Mouse (Mus musculus) erythroblast, embryonic 14.5 days (primary cell): ENCODE measurements around the gene Vav2. TPM values are rescaled to one million over a fixed set of nuclear protein-coding genes. Genes with fewer than 3 reads are reported as not detected.

Experiments
- H3K27me3 ChIP-seq: 2 replicates; pipeline ENCODE4 v1.6.1; 2012; ENCODE audit warnings: inconsistent platforms; ENCODE audit not compliant: control insufficient read depth
- H3K36me3 ChIP-seq: 2 replicates; pipeline ENCODE4 v1.6.1; 2012; ENCODE audit warnings: mild to moderate bottlenecking, inconsistent platforms; ENCODE audit not compliant: control insufficient read depth
- H3K4me1 ChIP-seq: 2 replicates; pipeline ENCODE4 v1.6.1; 2012; ENCODE audit warnings: inconsistent platforms; ENCODE audit not compliant: control insufficient read depth
- H3K4me3 ChIP-seq: replicated peaks from 2 replicates; pipeline ENCODE3; 2012; ENCODE audit warnings: moderate library complexity, mild to moderate bottlenecking, inconsistent platforms
- H3K9me3 ChIP-seq: 2 replicates; pipeline ENCODE4 v1.6.1; 2012; ENCODE audit warnings: low read length, inconsistent platforms, mixed read lengths; ENCODE audit not compliant: control insufficient read depth
- GATA1 ChIP-seq: IDR thresholded peaks from 2 replicates; pipeline ENCODE4 v1.6.1; 2012; ENCODE audit warnings: low read length, inconsistent platforms, mixed read lengths
- TAL1 ChIP-seq: IDR thresholded peaks from 3 replicates; pipeline ENCODE4 v1.6.1; 2012; ENCODE audit warnings: low read length, inconsistent platforms, mixed read lengths
- polyA plus RNA-seq: library from polyadenylated mRNA; stranded (reverse); fragments of >175 nt; gene quantifications from 2 replicates; pipeline ENCODE4 v1.2.3, GENCODE M21; 2012

The Vav2 gene
- polyA plus RNA-seq, 1 experiment, result 0.10 TPM

DNA sequence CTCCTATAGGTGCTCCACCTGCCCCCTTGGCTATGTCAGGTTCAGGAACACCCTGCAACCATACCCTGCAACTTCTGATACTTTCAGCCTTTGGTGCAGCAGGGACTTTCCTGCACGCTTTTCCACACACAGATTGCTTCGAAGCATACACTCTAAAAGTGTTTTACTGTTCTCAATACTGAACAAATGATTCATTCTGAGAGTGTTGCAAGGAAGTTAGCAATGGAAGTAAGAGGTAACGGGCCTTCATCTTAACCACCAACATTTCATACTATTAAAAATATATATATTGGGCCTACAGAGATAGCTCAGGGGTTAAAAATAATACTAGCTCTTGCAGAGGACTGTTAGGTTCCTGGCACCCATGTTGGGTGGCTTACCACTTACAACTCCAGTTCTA lies 132.1 kb downstream of the Vav2 start:
- Histone ChIP-seq H3K4me3 (no peak overlapping the region), H3K4me1 (no peaks in the 10 kb centered on the region), H3K27me3 (no peaks in the 10 kb centered on the region), H3K36me3 (peaks cover 38% of the 10 kb centered on the region; the same call in 1 of the 2 replicates), H3K9me3 (no peaks in the 10 kb centered on the region)
- no peak for TF ChIP-seq TAL1

DNA sequence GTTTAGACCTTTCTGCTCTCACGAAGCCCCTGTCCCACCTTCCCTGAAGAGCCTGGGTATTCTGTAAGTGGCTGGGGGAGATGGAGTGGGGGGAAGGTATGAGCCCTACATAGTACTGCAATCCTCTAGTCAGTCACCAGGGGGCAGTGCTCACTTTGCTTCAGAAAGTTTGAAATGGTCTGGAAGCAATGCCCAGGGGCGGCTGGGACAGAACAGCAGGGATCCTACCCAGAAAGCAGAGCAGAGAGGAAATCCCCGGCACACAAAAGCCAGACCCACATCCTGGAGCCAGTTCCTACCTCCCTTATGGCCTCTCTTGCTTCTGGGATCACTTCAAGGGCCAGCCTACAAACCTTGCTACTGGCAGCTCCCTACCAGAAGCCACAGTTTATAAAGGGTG lies 137.8 kb downstream of the Vav2 start:
- no peaks in the 10 kb centered on the region for H3K9me3 ChIP-seq
- H3K4me3 ChIP-seq, result no peak overlapping the region
- no peaks in the 10 kb centered on the region for H3K4me1 ChIP-seq
- no peak for TF ChIP-seq GATA1
- no peak for TF ChIP-seq TAL1
- H3K27me3 ChIP-seq, result no peaks in the 10 kb centered on the region
- peaks cover 29% of the 10 kb centered on the region for H3K36me3 ChIP-seq

DNA sequence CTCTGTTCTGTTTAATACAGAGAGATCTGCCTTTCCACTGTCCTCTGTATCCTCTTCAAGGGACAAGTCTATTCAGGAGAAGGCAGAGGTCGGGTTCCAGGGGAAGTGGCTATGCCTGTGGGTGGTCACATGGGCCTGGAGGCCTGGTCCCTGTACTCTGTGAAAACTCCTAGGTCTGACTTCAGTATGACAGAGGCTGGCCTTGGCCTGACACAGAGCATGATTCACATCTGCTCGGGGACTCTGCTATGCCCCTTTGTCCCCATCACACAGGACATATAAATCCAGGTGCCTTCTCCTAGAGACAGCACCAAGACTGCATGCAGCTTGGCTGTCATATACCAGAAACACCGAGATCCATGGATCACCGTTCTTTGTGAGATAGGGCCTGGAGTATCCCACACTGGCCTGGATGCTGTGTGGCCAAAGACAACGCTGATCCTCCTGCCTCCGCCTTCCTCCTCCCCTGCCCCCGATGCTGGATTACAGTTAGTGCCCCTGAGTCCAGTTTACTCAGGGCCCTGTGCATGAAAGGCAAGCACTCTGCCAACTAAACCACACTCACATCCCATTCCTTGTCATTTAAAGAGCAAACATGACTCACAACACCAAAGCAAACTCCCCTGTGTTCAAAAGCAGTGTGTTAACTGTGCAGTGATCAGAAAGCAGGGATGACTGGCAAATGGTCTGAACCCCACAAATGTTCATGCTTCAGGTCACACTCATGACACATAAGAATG lies 139.7 kb downstream of the Vav2 start:
- Histone ChIP-seq H3K4me3 (no peak overlapping the region), H3K36me3 (peaks cover 38% of the 10 kb centered on the region), H3K27me3 (no peaks in the 10 kb centered on the region), H3K9me3 (no peaks in the 10 kb centered on the region), H3K4me1 (no peaks in the 10 kb centered on the region)
- TF ChIP-seq TAL1 (no peak), GATA1 (no peak)

DNA sequence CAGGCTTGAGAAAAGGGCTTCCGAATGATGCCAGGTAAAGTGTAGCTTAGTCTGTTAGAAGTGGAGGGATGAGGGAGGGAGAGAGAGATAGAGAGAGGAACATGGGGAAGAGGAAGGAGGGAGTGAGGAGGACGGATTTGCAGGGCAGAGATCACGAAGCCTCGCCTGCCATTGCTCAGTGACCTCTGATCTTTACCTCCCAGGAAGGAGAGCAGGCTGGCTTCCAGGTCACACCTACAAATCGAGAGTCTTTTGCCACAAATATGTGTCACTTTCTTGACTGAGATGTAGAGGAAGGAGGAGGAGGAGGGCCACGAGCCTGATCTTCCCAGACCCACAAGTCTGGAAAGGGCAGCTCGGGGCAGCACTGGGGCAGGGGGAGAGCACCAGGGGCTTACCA lies 142.4 kb downstream of the Vav2 start:
- Histone ChIP-seq H3K36me3 (peaks cover 28% of the 10 kb centered on the region), H3K4me1 (no peaks in the 10 kb centered on the region), H3K27me3 (no peaks in the 10 kb centered on the region), H3K4me3 (no peak overlapping the region), H3K9me3 (no peaks in the 10 kb centered on the region)
- TF ChIP-seq TAL1 (no peak), GATA1 (no peak)

DNA sequence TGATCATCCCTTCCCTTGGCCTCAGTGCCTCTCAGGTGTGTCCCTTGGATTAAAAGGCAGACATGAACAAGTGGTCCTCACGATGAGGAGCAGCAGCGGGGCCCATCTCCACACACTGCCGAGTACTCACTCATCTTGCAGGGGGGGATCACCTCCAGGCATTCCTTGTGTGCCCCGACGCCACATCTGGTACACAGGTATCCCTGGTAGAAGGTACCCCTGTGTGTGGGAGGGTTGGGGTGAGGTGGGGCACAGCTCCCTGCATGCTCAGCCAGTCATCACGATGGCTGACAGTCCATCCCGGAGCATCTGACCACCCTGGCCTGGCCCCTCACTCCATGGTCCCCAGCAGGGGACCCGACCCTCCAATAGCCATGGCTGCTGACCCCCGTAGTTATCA lies 145.1 kb downstream of the Vav2 start:
- Histone ChIP-seq H3K9me3 (no peaks in the 10 kb centered on the region), H3K4me3 (no peak overlapping the region), H3K36me3 (peaks cover 33% of the 10 kb centered on the region; the same call in 1 of the 2 replicates), H3K27me3 (no peaks in the 10 kb centered on the region), H3K4me1 (no peaks in the 10 kb centered on the region)
- TF ChIP-seq GATA1 (no peak), TAL1 (no peak)

DNA sequence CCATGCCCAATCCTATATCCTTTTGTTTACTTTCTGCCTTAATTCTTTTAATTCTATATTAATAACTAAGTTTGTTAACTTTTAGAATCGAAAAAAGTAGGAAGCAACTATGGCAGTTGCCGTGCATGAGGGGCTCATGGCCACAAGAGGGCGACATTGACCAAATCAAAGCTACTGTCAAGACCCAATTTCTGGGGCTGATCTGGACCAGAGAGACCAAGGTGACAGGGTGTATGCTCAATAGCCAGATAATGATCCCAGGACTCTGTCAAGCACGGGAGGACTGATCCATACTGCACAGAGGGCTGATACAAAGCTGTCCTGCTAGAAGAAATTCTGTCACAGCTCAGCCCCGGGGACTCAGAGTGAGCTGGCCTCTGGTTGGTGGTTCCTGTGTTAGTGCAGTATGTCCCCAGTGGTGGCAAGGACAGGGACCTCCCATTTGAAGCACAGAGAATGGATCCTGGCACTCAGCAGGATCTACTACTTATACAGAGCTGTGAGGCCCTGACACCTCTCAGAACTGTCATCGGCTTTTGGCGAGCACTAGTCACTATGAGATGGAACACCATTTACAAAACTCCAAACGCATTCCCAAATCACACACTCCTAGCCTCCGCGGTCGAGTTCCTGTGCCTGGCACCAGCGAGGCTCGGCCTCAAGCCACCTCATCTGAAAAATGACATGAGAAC lies 145.8 kb downstream of the Vav2 start:
- H3K27me3 ChIP-seq, result no peaks in the 10 kb centered on the region
- no peak for TF ChIP-seq TAL1
- no peak for TF ChIP-seq GATA1
- H3K36me3 ChIP-seq, result peaks cover 37% of the 10 kb centered on the region; the same call in 1 of the 2 replicates
- no peak overlapping the region for H3K4me3 ChIP-seq
- H3K9me3 ChIP-seq, result no peaks in the 10 kb centered on the region
- H3K4me1 ChIP-seq, result no peaks in the 10 kb centered on the region

DNA sequence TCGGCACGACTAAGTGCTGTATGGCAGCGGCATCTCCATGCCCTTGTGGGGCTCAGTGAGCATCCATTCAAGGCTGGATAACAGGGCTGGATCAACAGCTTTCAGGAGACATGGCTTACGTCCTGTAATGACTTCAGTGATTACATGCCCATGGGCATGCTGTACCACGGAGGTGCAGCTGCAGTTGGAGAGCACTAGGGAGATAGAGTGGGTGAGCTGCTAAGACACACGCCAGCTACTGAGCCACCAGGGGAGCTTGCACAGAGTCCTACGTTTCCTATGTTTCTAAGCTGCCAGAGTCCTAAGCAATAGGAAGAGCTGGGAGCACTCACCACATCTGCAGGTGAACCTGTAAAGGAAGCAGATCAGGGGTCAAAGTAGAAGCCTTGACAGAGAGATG lies 148.0 kb downstream of the Vav2 start:
- Histone ChIP-seq H3K4me1 (no peaks in the 10 kb centered on the region), H3K27me3 (no peaks in the 10 kb centered on the region), H3K4me3 (no peak overlapping the region), H3K36me3 (peaks cover 45% of the 10 kb centered on the region), H3K9me3 (peaks cover 4% of the 10 kb centered on the region; the same call in 1 of the 2 replicates)
- no peak for TF ChIP-seq TAL1

DNA sequence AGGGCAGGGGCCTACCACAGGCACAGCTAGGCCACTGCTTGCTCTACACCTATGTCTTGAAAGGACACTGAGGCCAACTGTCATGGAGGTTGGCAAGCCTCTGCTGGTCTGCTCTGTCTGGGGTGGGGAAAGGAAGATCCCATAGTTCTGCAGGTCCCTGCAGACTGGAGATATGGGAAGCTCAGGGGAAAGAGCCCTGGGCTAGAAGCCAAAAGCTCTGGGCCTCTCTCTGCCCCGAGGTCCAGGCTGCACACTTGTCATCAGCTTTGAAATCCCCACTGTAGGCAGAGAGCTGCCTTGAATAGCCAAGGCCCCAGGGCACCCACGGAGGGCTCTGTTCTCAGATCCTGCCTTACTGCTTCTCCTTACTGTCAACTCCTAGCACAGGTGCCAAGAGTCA lies 158.5 kb downstream of the Vav2 start:
- Histone ChIP-seq H3K27me3 (no peaks in the 10 kb centered on the region), H3K9me3 (no peaks in the 10 kb centered on the region), H3K4me3 (no peak overlapping the region), H3K4me1 (no peaks in the 10 kb centered on the region), H3K36me3 (peaks cover 33% of the 10 kb centered on the region)
- TF ChIP-seq TAL1, result no peak
- no peak for TF ChIP-seq GATA1

DNA sequence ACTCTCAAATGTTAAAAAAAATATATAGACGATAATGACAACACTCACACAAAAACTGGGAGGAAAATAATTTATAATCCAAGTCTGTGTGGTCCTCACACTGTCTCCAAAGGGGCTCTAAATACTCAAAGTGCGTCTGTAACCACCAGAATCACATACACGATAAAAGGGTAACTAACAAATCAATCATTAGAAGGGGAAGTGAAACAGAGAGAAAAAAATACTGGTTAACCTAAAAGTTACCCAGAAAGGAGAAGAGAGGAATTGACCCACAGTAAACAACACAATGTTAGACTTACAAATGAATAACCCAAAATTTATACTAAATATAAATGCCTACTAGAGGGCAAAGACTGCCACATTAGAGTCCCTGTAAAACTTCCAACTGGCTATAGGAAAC lies 161.0 kb downstream of the Vav2 start:
- TF ChIP-seq TAL1, result no peak
- no peak for TF ChIP-seq GATA1
- Histone ChIP-seq H3K4me3 (no peak overlapping the region), H3K9me3 (no peaks in the 10 kb centered on the region), H3K4me1 (no peaks in the 10 kb centered on the region), H3K36me3 (peaks cover 28% of the 10 kb centered on the region), H3K27me3 (no peaks in the 10 kb centered on the region)
